Mouse (Mus musculus): ENCODE measurements around the gene Dgkb. TPM values are rescaled to one million over a fixed set of nuclear protein-coding genes. Genes with fewer than 3 reads are reported as not detected.

The Dgkb gene
- total RNA-seq, 2 experiments from 2014 or later = 122 to 155 TPM

DNA sequence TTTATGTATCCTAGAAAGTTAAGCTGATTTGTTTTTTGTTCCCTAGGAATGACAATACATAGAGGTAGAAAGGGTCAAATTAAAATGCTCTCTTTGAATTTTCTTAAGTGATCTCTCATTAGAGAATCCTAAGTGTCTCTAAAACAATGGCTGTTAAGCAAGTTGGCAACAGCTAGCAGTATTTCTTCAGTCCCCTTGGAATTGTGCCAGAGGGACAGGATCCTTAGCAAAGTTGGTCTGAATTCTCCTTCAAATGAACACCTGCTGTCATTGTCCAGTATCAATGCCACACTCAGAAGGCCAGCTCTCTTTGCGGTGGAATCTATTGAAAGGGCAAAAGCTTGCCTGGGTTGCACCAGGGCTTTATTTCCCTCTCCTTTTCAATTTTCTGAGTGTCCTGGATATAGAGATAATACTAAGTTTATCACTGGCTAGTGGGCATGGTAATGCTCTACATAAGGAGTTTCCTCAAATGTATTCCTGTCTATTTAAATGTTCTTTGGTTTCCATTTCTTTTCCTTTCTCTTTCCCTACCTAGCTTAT lies 510.3 kb downstream of the Dgkb start:
- no peak for DNase-seq (ENCODE audit: low spot score in 2 of 2)

DNA sequence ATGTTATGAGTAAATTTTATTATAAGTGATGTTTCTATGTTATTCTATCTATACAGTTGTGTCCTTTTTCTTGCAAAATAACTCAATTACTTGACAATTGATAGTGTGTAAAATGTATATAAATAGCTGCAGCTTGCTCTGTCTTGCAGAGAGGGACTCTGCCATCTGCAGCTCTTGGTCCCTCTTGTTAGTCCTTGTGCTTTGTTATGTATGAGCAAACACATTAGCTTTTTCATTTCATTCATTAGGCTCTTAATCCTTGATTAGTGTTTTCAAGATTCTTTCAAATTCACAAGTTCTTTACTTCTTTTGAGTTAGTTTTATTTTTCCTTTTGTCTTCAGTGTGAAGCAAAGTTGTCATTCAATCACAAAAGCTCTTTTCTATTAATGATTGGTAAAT lies 511.3 kb downstream of the Dgkb start:
- DNase-seq (ENCODE audit: low spot score in 2 of 2) = no peak
- intact Hi-C loops (cut with DNase I) = no loop called here

More for the DNA sequence above, 510.3 kb downstream of the Dgkb start:
- intact Hi-C loops (cut with DNase I) = no loop called here

DNA sequence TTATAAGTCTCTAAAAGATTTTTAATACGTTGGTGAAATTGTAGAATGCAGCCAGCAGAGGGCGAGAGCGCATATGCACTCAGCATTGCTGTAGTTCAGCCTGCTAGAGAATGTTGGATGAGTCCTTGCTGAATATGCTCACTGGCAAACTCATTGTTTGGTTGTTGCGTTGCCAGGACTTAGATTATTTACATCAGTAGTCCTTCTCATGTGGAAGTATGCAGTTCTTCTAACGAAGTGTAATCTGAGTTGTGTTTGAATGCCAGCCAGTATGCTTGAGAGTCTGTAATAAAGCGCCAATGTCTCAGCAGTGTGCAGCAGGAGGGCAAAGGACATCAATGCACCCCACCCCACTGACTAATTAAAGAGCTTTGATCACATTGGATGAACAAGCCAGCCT lies 525.1 kb downstream of the Dgkb start:
- DNase-seq (ENCODE audit: low spot score in 2 of 2) = peak; percentile 71 to 81
- intact Hi-C loops (cut with DNase I) = loop anchor here (2.0 kb wide), 2 partner anchors 438 to 1152 kb away; no protein-coding TSS in a partner anchor

DNA sequence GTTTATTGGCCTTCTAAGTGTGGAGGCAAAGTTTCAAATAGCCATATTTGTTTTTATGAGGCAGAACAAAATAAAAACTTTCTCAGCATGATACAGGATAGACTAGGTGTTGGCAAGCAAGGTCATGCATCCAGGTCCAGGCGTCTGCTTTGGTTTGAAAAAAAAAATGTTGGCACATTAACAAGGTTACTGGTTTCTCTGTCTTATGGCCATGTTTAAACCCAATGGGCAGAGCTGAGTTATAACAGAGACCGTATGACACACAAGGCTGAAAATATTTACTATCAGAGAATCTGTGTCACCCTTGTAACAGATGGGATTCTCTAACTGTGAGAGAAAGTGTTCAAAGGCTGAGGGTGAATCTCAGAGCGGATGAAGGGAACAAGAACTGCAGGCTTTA lies 535.0 kb downstream of the Dgkb start:
- intact Hi-C loops (cut with DNase I) = no loop called here
- DNase-seq (ENCODE audit: low spot score in 2 of 2) = no peak

DNA sequence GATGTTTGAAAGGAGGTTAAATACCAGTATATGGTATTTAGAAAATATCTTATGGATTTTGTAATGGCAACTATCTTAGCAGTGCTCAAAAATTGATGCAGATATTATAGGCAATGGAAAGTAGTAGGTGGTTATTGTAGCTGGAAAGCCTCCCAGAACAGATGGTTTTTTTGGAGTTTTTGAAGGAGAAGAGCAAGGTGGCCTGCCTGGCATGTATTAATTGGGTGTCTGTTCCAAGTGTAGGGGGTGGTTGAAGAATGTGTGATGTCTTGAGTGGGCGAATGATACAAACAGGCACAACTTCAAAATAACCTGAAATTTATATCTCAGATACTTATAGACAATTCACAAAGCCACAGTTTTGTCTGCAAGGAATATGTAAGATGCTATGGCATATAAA lies 538.9 kb downstream of the Dgkb start:
- intact Hi-C loops (cut with DNase I) = no loop called here
- DNase-seq (ENCODE audit: low spot score in 2 of 2) = peak; percentile 24 to 86

DNA sequence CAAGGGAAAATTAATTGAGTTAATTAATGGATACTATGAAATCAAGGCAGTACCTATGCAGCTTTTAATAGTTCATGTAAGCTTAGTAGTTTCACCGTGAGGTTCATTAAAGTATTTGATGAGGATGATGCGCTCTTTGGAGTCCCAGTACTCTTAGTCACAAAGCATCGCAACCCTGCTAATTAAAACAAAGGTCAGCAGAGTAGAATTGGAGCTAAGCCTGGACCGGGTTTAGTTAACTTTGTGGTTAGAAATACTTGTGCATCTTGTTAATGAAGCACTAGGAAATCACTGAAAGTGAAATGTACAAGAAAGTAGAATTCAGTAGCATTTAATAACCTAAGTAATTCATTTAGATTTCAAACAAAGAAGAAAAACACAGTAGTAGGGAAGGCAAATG lies 544.0 kb downstream of the Dgkb start:
- intact Hi-C loops (cut with DNase I) = no loop called here
- no peak for DNase-seq (ENCODE audit: low spot score in 2 of 2)

DNA sequence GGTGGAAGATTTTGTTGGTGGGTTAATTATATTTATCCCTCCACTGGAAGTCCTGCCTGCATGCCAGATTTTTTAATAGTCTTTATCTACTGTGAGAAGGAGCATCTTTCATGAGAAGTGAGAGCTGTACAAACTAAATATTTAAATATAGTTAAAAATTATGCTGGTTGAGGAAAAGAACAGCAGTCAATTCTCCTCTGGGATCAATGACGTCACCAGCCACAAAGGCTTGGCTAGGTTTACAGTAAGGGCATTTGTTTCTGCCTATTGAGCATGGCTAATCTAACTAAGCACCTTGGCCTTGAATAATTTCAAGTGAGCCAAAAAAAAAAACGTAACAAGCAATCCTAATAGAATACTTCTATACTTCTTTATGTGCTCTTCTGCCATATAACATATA lies 554.1 kb downstream of the Dgkb start:
- intact Hi-C loops (cut with DNase I) = no loop called here
- no peak for DNase-seq (ENCODE audit: low spot score in 2 of 2)

DNA sequence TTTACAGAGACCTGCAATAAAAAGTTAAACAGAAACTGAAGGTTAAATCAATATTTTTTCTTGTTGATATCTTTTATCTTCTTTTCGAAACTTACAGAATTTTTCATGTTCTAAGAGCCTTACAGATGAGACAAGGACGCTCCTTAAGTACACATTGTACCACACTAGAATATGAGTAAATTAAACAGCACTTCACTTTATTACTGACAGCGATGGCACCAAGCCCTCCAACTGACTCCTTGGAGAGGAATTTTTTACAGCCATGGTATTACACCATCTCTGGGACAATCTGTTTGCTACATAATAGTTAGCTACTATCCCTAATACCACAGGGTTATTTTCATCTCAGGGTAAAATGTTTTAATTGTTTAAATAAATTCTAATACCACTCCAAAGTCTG lies 556.6 kb downstream of the Dgkb start:
- intact Hi-C loops (cut with DNase I) = no loop called here
- no peak for DNase-seq (ENCODE audit: low spot score in 2 of 2)

DNA sequence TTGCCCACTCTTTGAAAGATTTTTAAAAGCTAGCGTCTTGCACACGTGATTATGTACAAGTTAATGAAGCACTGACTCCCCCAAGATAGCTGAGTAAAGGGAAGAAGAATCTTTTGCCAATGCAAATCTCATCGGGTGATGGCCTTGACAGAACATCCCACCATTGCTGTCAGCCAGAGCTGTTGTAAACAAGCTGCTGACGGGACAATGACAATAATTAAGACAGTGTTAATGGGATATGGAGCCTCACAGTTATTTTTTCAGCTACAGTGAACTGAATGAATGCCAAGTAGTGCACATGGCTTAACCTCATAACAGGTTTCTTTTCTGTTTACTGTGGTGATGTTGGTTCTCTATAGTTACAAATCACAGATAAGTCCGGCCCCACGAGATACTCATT lies 568.4 kb downstream of the Dgkb start:
- DNase-seq (ENCODE audit: low spot score in 2 of 2) = no peak
- intact Hi-C loops (cut with DNase I) = no loop called here

DNA sequence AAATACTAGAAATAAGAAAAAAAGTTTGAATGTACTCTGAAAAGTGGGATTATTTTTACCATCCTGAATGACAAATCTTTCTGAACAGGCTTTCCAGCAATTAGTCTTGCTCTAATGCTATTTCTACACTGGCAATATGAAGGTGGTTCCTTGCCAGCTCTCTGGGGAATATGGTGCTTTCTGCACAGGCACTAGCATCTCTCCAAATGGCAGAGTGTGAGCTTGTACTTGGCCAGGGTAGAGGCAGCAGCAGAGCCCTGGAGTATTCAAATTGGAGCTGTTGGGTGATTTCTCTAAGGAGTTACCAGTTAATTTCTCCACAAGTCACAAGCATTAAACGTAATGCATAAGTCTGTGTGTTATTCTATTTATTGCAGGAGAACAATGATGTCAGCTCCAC lies 569.5 kb downstream of the Dgkb start:
- DNase-seq (ENCODE audit: low spot score in 2 of 2) = peak; percentile 45 to 74
- intact Hi-C loops (cut with DNase I) = no loop called here

DNA sequence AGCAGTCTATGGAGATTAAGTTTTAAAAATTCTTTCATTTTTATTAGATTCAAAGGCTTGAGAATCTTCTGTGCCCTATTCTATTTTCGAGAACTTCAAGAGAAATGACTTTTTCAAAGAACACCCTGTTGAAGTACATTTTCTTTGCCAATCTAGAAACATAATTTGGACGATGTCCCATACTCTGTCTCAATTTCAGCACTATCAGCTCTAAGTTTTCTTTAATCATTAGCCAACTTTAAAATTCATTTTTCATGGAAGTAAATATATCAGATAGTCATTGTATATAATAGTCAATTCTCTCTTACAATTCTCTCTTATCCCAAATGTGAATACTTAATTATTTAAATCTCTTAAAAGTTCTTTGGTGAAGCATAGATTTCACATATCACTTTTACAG lies 570.1 kb downstream of the Dgkb start:
- no peak for DNase-seq (ENCODE audit: low spot score in 2 of 2)
- intact Hi-C loops (cut with DNase I) = no loop called here

DNA sequence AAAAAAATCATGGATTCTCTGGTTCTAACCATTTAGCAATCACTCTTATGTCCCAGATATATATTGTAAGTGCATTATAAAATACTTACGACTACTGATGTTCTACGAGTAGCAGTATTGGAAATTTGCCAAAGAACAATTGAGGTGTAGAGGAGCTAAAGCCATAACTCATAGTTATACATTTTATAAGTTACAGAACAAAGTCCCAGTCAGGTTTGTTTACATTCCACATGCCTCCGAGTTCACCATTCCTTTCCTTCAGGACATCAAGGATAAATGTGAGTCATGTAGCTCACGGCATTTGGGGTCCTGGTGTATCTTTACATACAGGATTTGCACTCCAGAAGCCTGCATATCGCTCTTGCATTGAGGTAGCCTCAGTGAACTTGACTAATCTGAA lies 570.7 kb downstream of the Dgkb start:
- DNase-seq (ENCODE audit: low spot score in 2 of 2) = no peak
- intact Hi-C loops (cut with DNase I) = no loop called here

DNA sequence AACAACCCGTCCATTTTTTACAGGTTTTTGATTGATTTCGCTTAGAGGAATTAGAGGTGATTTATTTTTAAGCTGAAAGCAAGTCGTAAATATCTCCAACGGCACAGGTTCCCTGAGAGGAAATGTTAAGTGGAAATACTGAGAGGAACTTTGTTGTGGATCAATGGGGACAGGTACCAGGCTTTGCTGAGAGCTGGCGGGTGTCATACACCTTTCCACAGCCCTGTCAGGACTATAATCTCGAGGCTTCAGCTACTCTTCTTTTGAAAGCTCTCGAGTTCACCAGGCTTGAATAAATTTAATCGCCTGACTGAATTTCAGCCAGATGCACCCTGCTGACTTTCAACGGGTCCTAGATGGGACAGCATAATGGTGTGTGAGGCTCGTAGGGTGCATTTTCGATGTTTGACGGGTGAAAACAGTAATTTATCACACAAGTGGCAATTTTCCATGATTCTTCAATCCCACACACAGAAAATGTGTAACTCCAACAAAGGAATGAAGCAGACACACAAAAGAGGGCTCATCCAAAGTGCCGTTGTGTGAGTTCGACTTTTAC lies 580.3 kb downstream of the Dgkb start:
- no peak for DNase-seq (ENCODE audit: low spot score in 2 of 2)
- intact Hi-C loops (cut with DNase I) = no loop called here

DNA sequence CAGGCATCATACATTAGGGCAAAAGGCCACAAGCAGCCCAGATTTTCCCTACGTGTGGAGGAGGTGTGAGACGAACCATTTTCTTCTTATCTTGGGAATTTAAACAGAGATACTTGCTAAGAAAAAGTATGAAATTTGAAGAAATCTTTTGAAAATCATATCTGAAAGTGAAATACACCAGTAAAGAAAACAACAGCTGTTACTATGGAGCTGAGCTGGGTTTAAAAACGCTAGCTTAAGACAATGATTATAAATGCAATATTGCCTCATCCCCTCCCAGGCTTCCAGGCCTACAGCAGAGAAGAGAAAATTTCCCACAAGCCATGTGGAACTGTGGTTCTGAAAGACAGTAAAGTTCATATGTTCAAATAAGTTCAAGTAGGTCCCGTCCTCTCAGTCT lies 582.6 kb downstream of the Dgkb start:
- intact Hi-C loops (cut with DNase I) = no loop called here
- DNase-seq (ENCODE audit: low spot score in 2 of 2) = peak; percentile 12 to 13

DNA sequence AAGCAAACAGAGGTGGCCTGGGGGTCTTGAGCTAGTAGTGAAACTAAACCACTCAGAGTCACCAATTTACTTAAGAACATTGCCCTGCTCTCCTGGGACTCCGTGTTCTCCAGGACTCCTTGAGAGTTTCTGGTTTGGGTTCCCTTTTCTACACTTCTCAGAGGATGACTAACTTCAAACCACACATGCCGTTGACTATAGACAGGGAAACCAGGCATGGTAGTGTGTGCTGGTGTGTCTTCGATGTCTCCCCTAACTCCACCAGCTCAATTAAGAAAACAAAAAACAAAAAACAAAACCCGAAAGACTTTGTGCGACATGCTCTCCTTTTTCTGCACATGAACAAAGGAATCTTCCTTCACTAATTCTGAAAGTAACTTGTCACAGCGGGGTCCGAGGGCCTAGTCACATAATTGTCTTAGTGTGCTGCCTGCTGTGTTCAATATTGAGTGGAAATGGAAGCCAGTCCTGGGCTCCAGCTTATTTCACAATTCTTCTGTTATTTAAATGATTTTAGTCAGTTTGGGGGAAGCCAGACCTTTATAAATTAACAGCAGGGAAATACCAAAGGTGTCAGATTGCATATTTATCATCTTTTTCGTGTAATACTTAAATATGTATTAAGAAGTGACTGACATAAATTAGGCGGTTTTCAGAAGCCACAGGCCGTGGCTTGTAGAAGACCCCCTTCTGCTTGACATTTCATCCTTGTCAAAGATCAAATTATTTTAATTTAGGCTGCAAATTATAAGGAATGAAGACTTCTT lies 618.0 kb downstream of the Dgkb start:
- no peak for DNase-seq (ENCODE audit: low spot score in 2 of 2)
- intact Hi-C loops (cut with DNase I) = no loop called here

DNA sequence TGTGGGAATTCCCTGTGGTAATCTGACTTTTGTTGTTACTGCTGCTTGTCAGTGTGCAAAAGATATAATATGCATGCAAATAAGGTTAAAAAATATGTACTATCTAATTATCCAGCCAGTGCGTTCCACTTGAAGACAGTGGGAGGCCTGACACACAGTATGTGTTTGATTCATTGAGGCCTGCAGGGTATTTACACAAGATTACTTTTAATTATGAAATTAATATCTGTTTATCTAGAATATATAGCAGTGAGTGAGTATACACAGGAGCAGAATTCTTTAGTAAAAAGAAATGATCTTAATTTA lies 618.6 kb downstream of the Dgkb start:
- intact Hi-C loops (cut with DNase I) = no loop called here
- DNase-seq (ENCODE audit: low spot score in 2 of 2) = no peak

DNA sequence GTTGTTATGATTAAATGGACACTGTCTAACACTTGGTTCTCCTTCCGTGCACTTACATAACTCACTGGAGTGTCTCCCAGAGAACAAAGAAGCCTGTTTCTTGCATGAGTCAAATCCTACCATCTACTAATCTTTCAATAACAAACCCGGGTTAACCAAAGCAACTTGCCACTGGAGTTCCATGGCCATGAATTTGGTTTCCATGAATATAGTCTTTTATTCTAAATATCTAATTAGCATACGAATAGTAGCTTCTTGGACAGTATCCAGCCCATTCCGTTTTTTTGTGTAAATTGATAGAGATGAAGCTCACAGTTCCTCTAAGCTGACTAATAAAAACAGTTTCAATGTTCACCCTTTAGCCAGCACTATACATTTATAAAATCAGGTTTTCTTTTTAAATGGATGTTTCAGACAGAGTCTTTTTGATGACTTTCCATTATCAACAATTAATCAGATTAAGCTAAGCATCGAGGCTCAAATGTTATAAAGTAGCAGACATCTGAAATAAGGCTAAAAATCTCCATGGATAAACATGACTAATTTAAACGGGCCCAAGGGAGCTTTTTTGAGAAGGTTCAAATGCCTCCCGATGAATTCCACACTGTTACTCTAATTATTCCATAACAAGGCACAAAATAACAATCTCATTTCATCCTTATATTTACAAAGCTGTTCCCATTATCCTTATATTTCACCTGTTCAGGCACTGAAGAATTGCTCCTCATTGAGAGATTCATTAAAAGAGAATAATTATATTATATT lies 633.0 kb downstream of the Dgkb start:
- no peak for DNase-seq (ENCODE audit: low spot score in 2 of 2)
- intact Hi-C loops (cut with DNase I) = no loop called here

DNA sequence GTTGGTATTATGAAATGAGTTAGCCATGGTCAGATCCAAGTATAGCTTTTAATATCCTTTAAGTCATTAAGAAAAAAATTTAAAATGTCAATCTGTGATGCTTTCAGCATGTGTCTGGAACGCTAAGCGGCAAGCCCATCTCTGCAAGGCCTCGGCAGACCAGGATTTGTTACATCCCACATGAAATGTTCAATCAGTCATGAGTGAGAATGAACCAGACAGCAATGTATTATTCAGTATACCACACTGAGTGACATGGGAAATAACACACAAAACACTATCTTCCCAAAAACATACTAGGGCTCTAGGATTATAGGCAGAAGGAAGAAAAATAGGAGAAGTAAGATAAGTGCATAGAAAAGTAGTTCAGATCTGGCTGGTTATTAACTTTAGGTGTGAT lies 634.2 kb downstream of the Dgkb start:
- DNase-seq (ENCODE audit: low spot score in 2 of 2) = no peak

DNA sequence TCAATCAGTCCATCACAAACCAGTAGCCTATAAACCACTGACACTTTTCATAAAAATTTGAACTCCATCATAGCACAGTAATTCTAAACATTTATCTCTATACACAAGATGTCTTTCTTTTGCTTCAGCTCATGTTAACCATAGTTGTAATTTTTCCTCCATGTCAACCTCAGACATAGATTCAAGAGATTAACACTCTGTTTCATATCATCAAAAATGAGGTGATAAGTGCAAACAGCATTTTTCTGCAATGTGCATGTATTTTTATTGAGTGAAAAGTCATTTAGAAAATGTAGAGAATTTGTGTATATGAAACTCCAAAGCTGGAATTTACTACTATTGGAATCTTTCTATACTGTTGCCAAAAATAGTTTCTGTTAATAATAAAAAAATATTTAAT lies 650.7 kb downstream of the Dgkb start:
- DNase-seq (ENCODE audit: low spot score in 2 of 2) = no peak
- intact Hi-C loops (cut with DNase I) = no loop called here

More for the DNA sequence above, 634.2 kb downstream of the Dgkb start:
- intact Hi-C loops (cut with DNase I) = no loop called here

DNA sequence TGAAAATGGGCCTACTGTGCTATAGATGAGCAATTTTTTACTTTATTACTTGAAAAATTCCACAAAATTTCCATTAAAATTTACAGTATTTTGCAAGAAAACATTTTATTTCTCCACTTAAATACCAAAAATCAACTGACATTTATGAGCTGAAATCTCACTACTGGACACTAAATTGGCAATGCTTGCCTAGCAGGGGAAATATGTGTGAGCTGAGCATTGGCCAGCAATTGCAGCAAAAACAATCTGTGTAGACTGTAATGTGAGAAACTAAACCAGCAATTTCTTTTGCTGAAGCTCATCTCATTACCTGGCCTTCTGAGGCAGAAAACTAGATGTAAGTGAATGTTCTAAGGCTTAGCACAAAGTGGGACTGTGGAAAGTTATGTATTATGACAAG lies 651.1 kb downstream of the Dgkb start:
- intact Hi-C loops (cut with DNase I) = no loop called here
- DNase-seq (ENCODE audit: low spot score in 2 of 2) = no peak

DNA sequence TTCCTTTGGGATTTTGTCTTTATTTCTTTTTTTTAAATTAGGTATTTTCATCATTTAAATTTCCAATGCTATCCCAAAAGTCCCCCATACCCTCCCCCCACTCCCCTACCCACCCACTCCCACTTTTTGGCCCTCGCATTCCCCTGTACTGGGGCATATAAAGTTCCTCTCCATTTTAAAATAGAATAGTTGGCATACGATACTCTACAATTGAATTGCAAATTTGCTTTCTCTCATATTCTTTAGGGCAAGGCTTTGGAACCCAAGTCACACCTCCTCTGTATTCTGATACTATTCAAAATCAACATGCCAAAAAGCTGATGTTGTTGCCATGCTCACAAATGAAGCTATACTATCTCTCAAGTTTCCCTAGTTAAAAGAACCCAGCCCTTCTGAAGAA lies 679.7 kb downstream of the Dgkb start:
- DNase-seq (ENCODE audit: low spot score in 2 of 2) = no peak
- intact Hi-C loops (cut with DNase I) = no loop called here

All from left cerebral cortex, postnatal 25 days (tissue).